Mouse (Mus musculus) right cerebral cortex, postnatal 36 days (tissue): Measurements from ENCODE around the gene B430306N03Rik.
"Not testable (repeated sequence)": the region's sequence is repeated elsewhere in the genome, so short reads cannot be mapped to it uniquely, and the experiment has no call there.

Source experiments
- DNase-seq, 2 experiments: peaks; one replicate each; pipeline ENCODE4 v3.0.0; 2022; ENCODE audit warnings: low spot score in 2 of 2, mixed read lengths in 1 of 2

Gene B430306N03Rik

DNA sequence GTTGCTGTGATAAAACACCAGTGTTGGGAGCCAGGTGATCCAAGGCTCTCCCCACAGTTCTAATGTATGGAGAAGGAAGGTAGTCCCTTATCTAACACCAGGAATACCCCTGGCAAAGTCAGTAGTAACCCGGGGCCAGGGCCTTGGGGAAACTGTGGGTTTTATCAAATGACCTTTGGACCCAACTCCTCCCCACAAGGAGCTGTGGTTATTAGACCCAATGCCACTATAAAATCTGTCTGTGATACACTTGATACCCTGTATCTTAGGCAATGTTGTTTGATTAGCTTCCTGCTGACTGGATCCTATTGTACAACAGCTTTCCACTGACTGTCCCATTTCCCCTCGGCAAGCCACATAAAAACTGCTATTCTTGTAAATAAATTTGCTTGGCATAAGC lies 3.8 kb upstream of the B430306N03Rik start:
- no peak for DNase-seq

- DNase-seq = no peak
These were observed 2.7 kb downstream of the B430306N03Rik start for GRCm38 (mm10) chr17:48318686-48319085.

GRCm38 (mm10) chr17:48321279-48321678 lies 5.3 kb downstream of the B430306N03Rik start:
- DNase-seq = no peak

DNA sequence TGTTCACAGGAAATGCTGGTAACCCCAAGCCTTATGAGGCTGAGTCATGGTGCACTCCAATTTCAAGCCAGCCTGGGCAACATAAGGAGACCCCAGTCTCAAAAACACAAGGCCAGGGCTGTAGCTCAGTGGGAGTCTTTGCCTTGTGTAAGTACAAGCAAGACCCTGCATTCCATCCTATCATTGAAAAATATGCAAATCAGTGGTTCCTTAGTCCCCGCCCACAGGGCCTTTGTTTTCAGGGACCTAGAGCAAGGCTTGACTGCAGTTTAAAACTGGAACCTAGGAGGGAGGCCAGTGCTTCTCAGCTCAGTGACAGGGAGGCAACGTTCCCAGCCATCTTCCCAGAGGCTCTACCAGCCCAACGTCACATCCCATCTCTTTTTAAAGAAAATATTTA lies 7.3 kb downstream of the B430306N03Rik start:
- DNase-seq = no peak

GRCm38 (mm10) chr17:48324258-48324657 lies 8.3 kb downstream of the B430306N03Rik start:
- DNase-seq = no peak

DNA sequence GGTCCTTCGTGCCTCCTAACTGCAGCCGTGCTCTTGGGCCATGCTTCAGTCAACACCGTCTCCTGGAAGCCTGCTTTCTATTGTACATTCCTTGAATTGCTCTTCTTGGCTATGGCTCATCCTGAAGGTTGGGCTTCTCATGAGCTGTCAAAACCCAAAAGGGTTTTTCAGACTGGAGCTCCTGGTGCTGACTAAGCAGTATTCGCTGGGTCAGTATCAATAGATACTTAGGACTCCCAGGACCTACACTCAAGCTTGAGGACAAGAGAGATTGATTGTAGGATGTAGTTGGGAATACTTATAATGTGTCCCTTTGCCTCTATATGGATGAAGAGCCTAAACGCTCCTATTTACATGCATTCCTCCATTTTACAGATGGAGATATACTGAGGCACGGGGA lies 9.2 kb downstream of the B430306N03Rik start:
- no peak for DNase-seq

- no peak for DNase-seq
These were observed 9.7 kb downstream of the B430306N03Rik start for GRCm38 (mm10) chr17:48325638-48326037.

- DNase-seq = peak; percentile 74 to 87
These were observed 10.7 kb downstream of the B430306N03Rik start for GRCm38 (mm10) chr17:48326656-48327055.

DNA sequence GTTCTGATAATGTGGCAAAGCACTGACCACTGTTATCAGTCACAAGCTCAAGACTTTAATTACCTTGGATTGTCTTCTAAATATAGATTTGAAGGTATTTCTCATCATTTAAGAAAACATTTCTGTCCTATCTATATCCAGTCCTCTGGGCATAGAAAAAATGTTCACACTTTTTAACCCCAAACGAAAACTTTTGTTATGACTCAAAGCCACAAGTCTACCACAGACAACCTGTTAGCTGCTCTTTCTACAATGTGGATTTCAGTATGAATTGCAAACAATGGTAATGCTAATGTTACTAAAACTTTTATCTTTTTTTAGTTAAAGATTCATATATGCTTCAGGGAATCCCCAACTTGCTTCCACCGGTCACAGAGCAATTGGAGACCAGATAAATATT lies 16.6 kb downstream of the B430306N03Rik start:
- no peak for DNase-seq

- no peak for DNase-seq
These were observed 18.2 kb downstream of the B430306N03Rik start for GRCm38 (mm10) chr17:48334186-48334585.

DNA sequence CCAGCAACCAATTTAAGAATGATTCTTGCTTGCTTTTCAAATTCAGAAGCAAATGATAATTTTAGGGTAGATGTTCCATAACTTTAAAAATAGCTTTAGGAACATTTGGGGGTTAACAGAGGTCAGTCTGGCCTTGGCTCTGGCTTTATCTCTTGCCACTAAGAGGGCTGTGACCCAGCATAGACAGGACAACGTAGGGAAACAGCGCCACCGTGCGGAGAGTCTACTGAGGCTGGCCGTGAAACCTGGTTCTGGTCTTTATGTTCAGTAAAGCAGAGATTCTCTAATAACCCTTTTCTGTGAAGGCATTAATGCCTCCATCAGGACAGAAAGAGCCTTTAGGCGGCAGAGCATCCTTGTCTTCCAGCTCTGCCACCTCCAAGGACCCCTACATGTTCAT lies 20.9 kb downstream of the B430306N03Rik start:
- peak; percentile 68 to 73 for DNase-seq

- no peak for DNase-seq
These were observed 24.3 kb downstream of the B430306N03Rik start for GRCm38 (mm10) chr17:48340267-48340666.

GRCm38 (mm10) chr17:48341947-48342346 lies 26.0 kb downstream of the B430306N03Rik start:
- no peak for DNase-seq

GRCm38 (mm10) chr17:48343065-48343464 lies 27.1 kb downstream of the B430306N03Rik start:
- DNase-seq = no peak

DNA sequence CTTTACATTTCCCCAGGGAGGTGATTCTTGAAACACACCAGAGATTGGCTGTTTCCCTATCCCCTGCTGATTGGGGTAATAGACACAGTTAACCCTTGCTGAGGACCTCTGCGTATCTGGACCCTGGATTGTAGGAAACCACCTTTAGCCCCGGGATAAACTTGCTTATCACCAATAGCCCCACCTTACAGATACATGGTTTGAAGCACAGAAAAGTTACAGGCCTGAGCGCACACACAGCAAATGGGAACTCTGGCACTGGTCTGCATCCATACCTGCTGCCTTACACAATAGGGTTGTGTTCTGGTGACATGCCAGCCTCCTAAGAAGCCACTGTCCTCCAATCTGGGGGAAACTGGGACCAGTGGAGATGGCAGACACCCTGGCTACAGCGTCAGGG lies 29.9 kb downstream of the B430306N03Rik start:
- no peak for DNase-seq

GRCm38 (mm10) chr17:48346231-48346630 lies 30.3 kb downstream of the B430306N03Rik start, which contains the start of gene Trem2:
Trem2 (plus strand) TSS chr17:48346401.
- DNase-seq = no peak

DNA sequence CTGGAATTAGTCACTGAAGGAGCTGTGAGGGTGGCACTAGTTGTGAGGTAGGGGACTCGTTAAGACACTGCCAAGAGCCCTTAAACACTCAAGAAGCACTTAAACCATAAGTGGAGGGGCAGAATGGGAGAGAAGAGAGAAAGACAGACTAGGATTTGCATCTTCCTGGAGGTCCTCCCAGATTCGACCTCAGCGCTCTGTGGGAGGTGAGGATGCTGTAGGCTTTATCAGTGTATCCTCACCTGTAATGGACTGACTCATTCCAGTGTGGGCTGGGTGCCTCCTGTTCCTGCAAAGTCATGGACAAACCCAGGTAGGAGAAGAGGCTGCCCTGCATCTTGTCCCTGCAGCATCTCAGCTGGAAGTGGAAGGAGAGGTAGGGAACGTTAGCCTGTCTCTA lies 30.9 kb downstream of the B430306N03Rik start:
- DNase-seq = no peak

- DNase-seq = no peak
These were observed 31.3 kb downstream of the B430306N03Rik start for GRCm38 (mm10) chr17:48347287-48347686.

DNA sequence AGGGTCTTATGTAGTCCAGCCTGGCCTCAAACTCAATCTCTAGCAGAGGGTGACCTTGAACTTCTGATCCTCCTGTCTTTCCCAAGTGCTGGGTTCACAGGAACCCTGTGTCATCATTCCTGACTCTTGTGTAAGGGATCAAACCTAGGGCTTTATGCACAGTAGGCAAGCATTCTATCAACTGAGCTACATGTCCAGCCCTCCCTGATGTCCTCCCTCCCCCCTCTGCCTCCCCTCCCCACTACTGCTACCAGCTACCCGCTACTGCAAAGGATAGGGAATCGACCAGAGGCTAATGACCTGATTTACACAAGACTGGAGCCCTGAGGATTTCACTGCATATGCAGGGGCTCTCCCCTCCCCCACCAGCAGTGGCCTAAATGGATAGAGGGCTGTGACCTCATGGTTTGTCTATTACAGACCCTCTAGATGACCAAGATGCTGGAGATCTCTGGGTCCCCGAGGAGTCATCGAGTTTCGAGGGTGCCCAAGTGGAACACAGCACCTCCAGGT lies 34.8 kb downstream of the B430306N03Rik start:
- no peak for DNase-seq

DNA sequence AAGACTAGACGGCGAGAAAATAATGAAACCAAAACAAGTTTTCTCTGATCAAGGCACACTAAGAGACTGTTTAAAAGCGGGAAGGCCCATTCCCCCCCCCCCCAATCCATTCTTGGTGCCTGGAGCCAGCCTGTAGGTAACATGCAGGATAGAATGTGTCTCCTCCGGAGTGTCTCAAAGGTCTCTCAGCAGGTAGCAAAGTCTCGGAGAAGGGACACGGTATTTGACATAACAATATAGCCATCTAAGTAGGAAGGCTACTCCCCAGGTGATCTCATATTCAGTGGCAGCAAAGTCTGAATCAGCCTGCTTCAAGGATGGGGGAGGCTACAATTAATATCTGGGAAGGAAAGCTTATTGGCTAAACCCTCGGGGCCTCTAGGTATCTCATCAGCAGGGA lies 37.0 kb downstream of the B430306N03Rik start:
- not testable (repeated sequence) for DNase-seq

GRCm38 (mm10) chr17:48355822-48356221 lies 39.9 kb downstream of the B430306N03Rik start:
- no peak for DNase-seq

- no peak for DNase-seq
These were observed 42.0 kb downstream of the B430306N03Rik start for GRCm38 (mm10) chr17:48357892-48358291.

DNA sequence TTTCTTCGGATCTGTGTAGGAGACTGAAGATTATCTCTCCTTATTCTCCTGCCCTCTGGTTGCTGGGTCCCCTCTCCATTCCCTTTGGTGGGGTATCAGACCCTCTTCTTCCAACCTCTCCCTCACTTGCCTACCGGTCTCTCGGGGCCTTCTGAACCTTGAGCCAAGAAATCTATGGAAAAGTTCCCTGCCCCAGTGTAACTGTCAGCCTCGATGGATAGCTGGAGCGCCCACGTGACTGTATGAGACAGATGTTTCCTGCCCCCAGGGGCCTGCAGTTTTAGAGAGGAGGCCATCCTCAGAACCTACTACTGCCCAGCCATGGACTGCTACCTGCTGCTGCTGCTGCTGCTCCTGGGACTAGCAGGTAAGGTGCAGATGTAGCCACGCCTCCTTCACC lies 43.7 kb downstream of the B430306N03Rik start, which contains the start of gene Treml1:
Treml1 (plus strand) TSS at position 301 of the 400 bp plus-strand sequence.
- DNase-seq = no peak

DNA sequence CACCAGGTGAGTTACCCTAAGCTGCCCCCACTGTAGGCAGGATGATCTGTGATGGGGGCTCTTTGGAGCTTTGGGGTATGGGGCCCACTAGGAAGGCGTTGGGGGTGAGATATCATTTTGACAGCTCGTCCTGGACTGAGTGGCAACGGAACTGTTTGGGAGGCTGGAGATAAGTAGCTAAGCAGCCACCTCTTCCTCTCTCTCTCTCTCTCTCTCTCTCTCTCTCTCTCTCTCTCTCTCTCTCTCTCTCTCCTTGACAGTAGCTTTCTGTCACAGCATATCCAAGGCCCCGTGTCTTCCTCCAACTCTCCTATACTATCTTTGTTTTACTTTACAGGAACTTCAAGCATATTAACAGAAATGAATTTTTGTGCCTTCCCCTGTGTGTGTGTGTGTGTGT lies 44.5 kb downstream of the B430306N03Rik start:
- no peak for DNase-seq
